Mouse (Mus musculus) liver, embryonic 13.5 days (tissue): Measurements from ENCODE around the gene 9130019O22Rik. TPM values are rescaled to one million over a fixed set of nuclear protein-coding genes. Genes with fewer than 3 reads are reported as not detected.
"Not testable (repeated sequence)": the region's sequence is repeated elsewhere in the genome, so short reads cannot be mapped to it uniquely, and the experiment has no call there.

Experiments
- ATAC-seq: fragments of 200-750 bp; cut with Nextera tagmentation; 2 replicates; pipeline ENCODE4 v1.8.0; 2017; ENCODE audit warnings: low read depth, mild to moderate bottlenecking, moderate number of reproducible peaks, moderate library complexity
- DNase-seq: peaks from one replicate; pipeline ENCODE4 v3.0.0; 2022
- H3K27ac ChIP-seq: fragments of 300-500 bp; sonication (generic); 2 replicates; pipeline ENCODE4 v1.5.1; 2015; ENCODE audit warnings: moderate library complexity, mild to moderate bottlenecking, inconsistent platforms
- H3K27me3 ChIP-seq: fragments of 300-500 bp; sonication (generic); 2 replicates; pipeline ENCODE4 v1.6.1; 2015; ENCODE audit warnings: mild to moderate bottlenecking, inconsistent platforms
- H3K36me3 ChIP-seq: fragments of 300-500 bp; sonication (generic); 2 replicates; pipeline ENCODE4 v1.6.1; 2015; ENCODE audit warnings: mild to moderate bottlenecking, inconsistent platforms
- H3K4me1 ChIP-seq: fragments of 300-500 bp; sonication (generic); replicated peaks from 2 replicates; pipeline ENCODE4 v1.6.1; 2015; ENCODE audit warnings: inconsistent platforms
- H3K4me2 ChIP-seq: fragments of 300-500 bp; sonication (generic); 2 replicates; pipeline ENCODE4 v1.6.1; 2015; ENCODE audit warnings: inconsistent platforms, mild to moderate bottlenecking, moderate library complexity
- H3K4me3 ChIP-seq: fragments of 300-500 bp; sonication (generic); replicated peaks from 2 replicates; pipeline ENCODE4 v1.5.1; 2015; ENCODE audit warnings: mild to moderate bottlenecking, inconsistent platforms
- H3K9ac ChIP-seq: fragments of 300-500 bp; sonication (generic); 2 replicates; pipeline ENCODE4 v1.6.1; 2015; ENCODE audit warnings: mild to moderate bottlenecking, inconsistent platforms
- H3K9me3 ChIP-seq: fragments of 300-500 bp; sonication (generic); replicated peaks from 2 replicates; pipeline ENCODE4 v1.6.1; 2016; ENCODE audit warnings: inconsistent platforms
- WGBS: fragments of 180-500 bp; shearing (Covaris S2); methylation state at CpG from one replicate; pipeline ENCODE4 v1.1.7; 2015; ENCODE audit not compliant: insufficient replicate concordance; 5-methylcytosine and 5-hydroxymethylcytosine counted together
- polyA plus RNA-seq: library from polyadenylated mRNA; unstranded; fragments of >200 nt; fragmentation: Nextera tagmentation; extraction: Ambion mirVana; gene quantifications from 2 replicates; pipeline ENCODE4 v1.2.1, GENCODE M21; 2015

9130019O22Rik gene
- polyA plus RNA-seq, 1 experiment from 2014 or later, result 1.4 TPM

- 0 out of 2 replicates have a peak, but pooled peaks cover 4% of the 10 kb centered on the region for H3K36me3 ChIP-seq
- 29% methylated on average over 2 of the region's 2 CpGs for WGBS
- H3K4me1 ChIP-seq, result peaks cover 28% of the 10 kb centered on the region
- no peak overlapping the region for H3K9ac ChIP-seq
- 0 out of 2 replicates have a peak, but pooled peaks cover 2% of the 10 kb centered on the region for H3K27me3 ChIP-seq
- no peak overlapping the region for H3K4me3 ChIP-seq
- H3K4me2 ChIP-seq, result no peak overlapping the region
- DNase-seq, result no peak
- no peaks in the 10 kb centered on the region; the same call in 1 of the 2 replicates for H3K9me3 ChIP-seq
- no peak for ATAC-seq
- no peak overlapping the region for H3K27ac ChIP-seq
Observed at GRCm38 (mm10) chr7:127402980-127403379, 16.0 kb upstream of the 9130019O22Rik start.

- DNase-seq (no peak), ATAC-seq (no peak)
- 43% methylated on average over 3 of the region's 3 CpGs for WGBS
- peaks cover 16% of the 10 kb centered on the region for H3K4me1 ChIP-seq
- no peak overlapping the region for H3K4me2 ChIP-seq
- H3K27ac ChIP-seq, result no peak overlapping the region
- no peaks in the 10 kb centered on the region; the same call in 1 of the 2 replicates for H3K9me3 ChIP-seq
- no peak overlapping the region for H3K4me3 ChIP-seq
- no peak overlapping the region for H3K9ac ChIP-seq
- H3K36me3 ChIP-seq, result 0 out of 2 replicates have a peak, but pooled peaks cover 4% of the 10 kb centered on the region
- H3K27me3 ChIP-seq, result peaks cover 13% of the 10 kb centered on the region
Observed at GRCm38 (mm10) chr7:127400355-127400754, 13.4 kb upstream of the 9130019O22Rik start.

GRCm38 (mm10) chr7:127393944-127394333, 7.0 kb upstream of the 9130019O22Rik start:
- ATAC-seq, result no peak
- H3K27ac ChIP-seq, result peak overlapping the region; percentile 48; the same call in 1 of the 2 replicates
- H3K9me3 ChIP-seq, result no peaks in the 10 kb centered on the region
- peak overlapping the region; percentile 89 for H3K4me2 ChIP-seq
- peak overlapping the region; percentile 71 for H3K4me3 ChIP-seq
- H3K36me3 ChIP-seq, result peaks cover 12% of the 10 kb centered on the region
- WGBS, result 18% methylated on average over 7 of the region's 7 CpGs
- no peak for DNase-seq
- H3K9ac ChIP-seq, result peak overlapping the region; percentile 64
- peaks cover 11% of the 10 kb centered on the region for H3K27me3 ChIP-seq
- H3K4me1 ChIP-seq, result peaks cover 21% of the 10 kb centered on the region

- H3K4me1 ChIP-seq, result peaks cover 21% of the 10 kb centered on the region
- peak within 1 kb of the TSS; percentile 83 for H3K9ac ChIP-seq
- H3K4me3 ChIP-seq, result peak within 1 kb of the TSS; percentile 71
- H3K4me2 ChIP-seq, result peak within 1 kb of the TSS; percentile 89
- no peaks in the 10 kb centered on the region for H3K9me3 ChIP-seq
- ATAC-seq (peak; percentile 87), DNase-seq (peak; percentile 95)
- H3K27ac ChIP-seq, result peak within 1 kb of the TSS; percentile 78
- under 1% methylated on average over 45 of the region's 45 CpGs for WGBS
- peaks cover 12% of the 10 kb centered on the region for H3K36me3 ChIP-seq
- H3K27me3 ChIP-seq, result peaks cover 11% of the 10 kb centered on the region
Observed at GRCm38 (mm10) chr7:127393157-127393943, 6.4 kb upstream of the 9130019O22Rik start, which contains the start of gene E430018J23Rik. Gene E430018J23Rik (minus strand): TSS chr7:127393629.

- Histone ChIP-seq H3K4me2 (peak overlapping the region; percentile 89), H3K9ac (peak overlapping the region; percentile 83), H3K27ac (no peak overlapping the region), H3K27me3 (peaks cover 5% of the 10 kb centered on the region; the same call in 1 of the 2 replicates), H3K36me3 (peaks cover 12% of the 10 kb centered on the region), H3K9me3 (no peaks in the 10 kb centered on the region), H3K4me1 (peaks cover 21% of the 10 kb centered on the region), H3K4me3 (peak overlapping the region; percentile 71)
- 62% methylated on average over 8 of the region's 8 CpGs for WGBS
- no peak for ATAC-seq
- no peak for DNase-seq
Observed at GRCm38 (mm10) chr7:127392251-127392824, 5.4 kb upstream of the 9130019O22Rik start.

GRCm38 (mm10) chr7:127391538-127391937, 4.6 kb upstream of the 9130019O22Rik start:
- WGBS, result 87% methylated on average over 16 of the region's 16 CpGs
- no peak overlapping the region for H3K4me2 ChIP-seq
- no peaks in the 10 kb centered on the region for H3K9me3 ChIP-seq
- DNase-seq (no peak), ATAC-seq (no peak)
- no peak overlapping the region for H3K27ac ChIP-seq
- H3K4me3 ChIP-seq, result no peak overlapping the region
- H3K27me3 ChIP-seq, result peaks cover under 1% of the 10 kb centered on the region; the same call in 1 of the 2 replicates
- peaks cover 12% of the 10 kb centered on the region for H3K36me3 ChIP-seq
- no peak overlapping the region for H3K9ac ChIP-seq
- H3K4me1 ChIP-seq, result peaks cover 22% of the 10 kb centered on the region

GRCm38 (mm10) chr7:127390306-127390705, 3.3 kb upstream of the 9130019O22Rik start:
- 71% methylated on average over 7 of the region's 7 CpGs for WGBS
- Histone ChIP-seq H3K36me3 (peaks cover 16% of the 10 kb centered on the region), H3K9ac (no peak overlapping the region), H3K27ac (no peak overlapping the region), H3K4me3 (no peak overlapping the region), H3K9me3 (no peaks in the 10 kb centered on the region), H3K27me3 (no peaks in the 10 kb centered on the region), H3K4me2 (no peak overlapping the region), H3K4me1 (peaks cover 28% of the 10 kb centered on the region)
- ATAC-seq (no peak), DNase-seq (no peak)

- DNase-seq, H3K4me2 ChIP-seq, H3K9me3 ChIP-seq, ATAC-seq, H3K4me3 ChIP-seq, H3K9ac ChIP-seq, H3K27me3 ChIP-seq, H3K27ac ChIP-seq: not testable (repeated sequence)
- H3K36me3 ChIP-seq, result peaks cover 31% of the 10 kb centered on the region
- peaks cover 18% of the 10 kb centered on the region for H3K4me1 ChIP-seq
Observed at GRCm38 (mm10) chr7:127388201-127388600, 1.2 kb upstream of the 9130019O22Rik start.

- not testable (repeated sequence) for H3K27ac ChIP-seq, H3K27me3 ChIP-seq, H3K4me3 ChIP-seq, H3K4me1 ChIP-seq, DNase-seq, H3K9me3 ChIP-seq, ATAC-seq, H3K4me2 ChIP-seq, H3K9ac ChIP-seq
- peaks cover 29% of the 10 kb centered on the region for H3K36me3 ChIP-seq
- 79% methylated on average over 4 of the region's 4 CpGs for WGBS
Observed at GRCm38 (mm10) chr7:127385560-127385959, 1.4 kb downstream of the 9130019O22Rik start.

- ATAC-seq, result no peak
- H3K9ac ChIP-seq, result no peak overlapping the region
- H3K9me3 ChIP-seq, result no peaks in the 10 kb centered on the region
- no peak overlapping the region for H3K27ac ChIP-seq
- no peak overlapping the region for H3K4me3 ChIP-seq
- H3K4me1 ChIP-seq, result peaks cover 27% of the 10 kb centered on the region
- no peak for DNase-seq
- peaks cover 21% of the 10 kb centered on the region for H3K36me3 ChIP-seq
- 32% methylated on average over 6 of the region's 6 CpGs for WGBS
- H3K4me2 ChIP-seq, result no peak overlapping the region
- H3K27me3 ChIP-seq, result no peaks in the 10 kb centered on the region
Observed at GRCm38 (mm10) chr7:127378310-127378921, 8.6 kb downstream of the 9130019O22Rik start.
